Mouse (Mus musculus) T-helper 2 cell (primary cell): ENCODE results near the gene Gm20716.
"Not testable (repeated sequence)": the region's sequence is repeated elsewhere in the genome, so short reads cannot be mapped to it uniquely, and the experiment has no call there.

Experiments used
- in situ Hi-C: fragments of 300-600 bp; cut with MboI, MseI; formaldehyde crosslinking; loops from one replicate; pipeline ENCODE4 v1.15.1; 2025; ENCODE audit warnings: high pct_unique_total_duplicates

Gm20716 gene

DNA sequence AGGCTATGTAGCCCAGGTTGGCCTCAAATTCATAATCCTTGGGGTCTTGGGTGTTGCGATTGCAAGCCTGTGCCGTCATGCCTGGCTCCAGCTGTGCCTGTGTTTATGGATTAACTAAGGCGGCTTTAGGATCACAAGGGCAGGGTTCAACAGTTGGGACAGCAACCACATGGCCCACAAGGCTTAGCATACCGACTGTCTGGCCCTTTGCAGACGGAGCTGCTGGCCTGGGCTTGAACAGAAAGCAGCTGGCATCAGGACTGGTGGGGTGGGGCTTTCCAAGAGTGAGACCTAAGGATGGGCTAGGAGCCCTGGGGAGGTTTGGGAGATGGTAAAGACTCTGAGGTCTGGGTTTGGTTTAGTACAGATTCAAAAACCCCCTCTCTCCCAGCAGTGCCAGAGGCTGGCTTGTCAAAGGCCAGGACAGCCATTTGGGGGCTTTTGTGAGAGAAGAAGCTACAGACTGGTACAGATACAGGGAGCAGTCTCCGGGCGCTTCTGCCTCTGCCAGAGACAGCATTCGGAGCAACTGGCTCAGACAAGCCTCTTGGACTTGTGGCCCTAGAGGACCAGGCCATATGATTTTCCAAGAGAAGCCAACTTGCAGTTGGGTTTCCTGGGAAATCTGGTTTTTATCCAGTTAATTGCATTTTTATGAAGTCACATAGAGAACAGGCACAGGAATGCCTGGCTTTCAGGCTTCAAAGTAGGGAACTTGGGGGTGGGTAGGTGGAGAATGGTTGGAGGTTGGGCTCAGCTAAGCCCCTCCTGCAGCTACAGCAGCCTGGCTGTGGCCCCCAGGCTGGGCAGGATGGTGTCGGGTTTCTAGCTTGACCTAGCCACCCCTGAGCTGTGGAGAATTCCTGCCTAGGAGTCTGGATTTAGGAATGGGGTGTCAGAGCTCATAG is 61.0 kb downstream of the Gm20716 start:
- in situ Hi-C loops: no loop called here

DNA sequence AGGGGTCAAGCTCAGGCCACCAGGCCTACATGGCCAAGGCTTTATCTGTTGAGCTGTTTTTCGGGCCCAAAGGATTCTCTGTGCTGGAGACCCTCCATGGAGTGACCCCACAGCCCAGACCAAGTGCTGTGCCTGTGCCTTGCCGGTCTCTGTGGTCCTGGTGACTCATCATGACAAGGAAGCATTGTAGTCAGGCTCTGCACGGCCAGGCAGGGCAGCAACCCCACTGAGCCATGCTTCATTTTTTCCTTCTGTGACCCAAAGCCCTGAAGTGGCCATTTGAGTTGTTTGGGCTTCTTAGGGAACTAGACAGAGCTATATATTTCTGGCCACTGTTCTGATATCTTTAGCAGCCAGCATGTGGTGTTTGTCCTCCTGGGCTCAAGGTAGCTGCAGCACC is 62.4 kb downstream of the Gm20716 start:
- in situ Hi-C loops: no loop called here

DNA sequence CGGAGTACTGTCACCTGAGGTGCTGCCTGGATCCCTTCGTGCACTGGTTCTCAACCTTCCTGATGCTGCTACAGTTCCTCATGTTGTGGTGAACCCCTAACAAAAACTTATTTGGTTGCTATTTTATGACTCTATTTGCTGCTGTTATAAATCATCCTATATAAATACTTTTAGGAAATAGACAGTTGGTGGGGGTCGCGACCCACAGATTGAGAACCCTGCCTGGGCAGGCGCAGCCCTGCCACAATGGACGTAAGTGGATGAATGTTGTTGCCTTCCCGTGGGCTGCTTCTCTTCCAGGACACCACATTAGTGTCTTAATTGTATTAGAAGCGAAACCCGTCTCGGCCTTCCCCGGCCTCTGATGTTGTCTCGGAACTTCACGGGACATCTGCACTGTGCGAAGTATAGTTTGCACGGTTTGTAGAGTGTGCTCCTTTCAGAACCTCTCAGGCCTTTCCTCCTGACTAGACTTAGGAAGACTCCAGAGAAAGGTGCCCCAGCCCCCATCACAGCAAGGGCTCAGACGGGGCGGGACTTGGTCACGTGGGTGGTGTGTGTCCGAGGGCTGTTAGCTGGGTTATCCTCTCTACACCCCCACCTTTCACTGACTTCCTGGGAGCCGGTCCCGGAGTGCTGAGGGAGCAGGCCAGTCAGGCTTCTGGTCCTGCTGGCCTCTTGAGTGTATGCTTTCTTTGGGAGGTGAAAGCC is 63.3 kb downstream of the Gm20716 start:
- in situ Hi-C loops: no loop called here

DNA sequence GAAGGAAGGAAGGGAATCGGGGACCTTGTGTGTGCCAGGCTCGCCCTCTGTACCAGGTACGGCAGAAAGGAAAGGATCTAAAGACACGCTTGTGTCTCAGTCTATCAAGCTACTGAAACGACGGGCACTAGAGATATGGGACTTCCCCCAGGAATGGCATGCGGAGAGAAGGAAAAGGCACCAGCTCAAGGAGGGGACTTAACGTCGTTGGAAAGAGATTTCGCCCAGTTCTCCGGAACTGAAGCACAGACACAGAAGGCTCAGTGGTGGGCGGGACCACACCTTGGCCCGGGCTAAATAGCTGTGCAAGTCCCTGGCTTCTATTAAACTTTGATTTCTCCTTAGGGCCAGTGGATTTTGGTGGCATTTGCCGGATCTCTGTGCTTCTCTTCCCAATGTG is 68.2 kb downstream of the Gm20716 start:
- in situ Hi-C loops: no loop called here

DNA sequence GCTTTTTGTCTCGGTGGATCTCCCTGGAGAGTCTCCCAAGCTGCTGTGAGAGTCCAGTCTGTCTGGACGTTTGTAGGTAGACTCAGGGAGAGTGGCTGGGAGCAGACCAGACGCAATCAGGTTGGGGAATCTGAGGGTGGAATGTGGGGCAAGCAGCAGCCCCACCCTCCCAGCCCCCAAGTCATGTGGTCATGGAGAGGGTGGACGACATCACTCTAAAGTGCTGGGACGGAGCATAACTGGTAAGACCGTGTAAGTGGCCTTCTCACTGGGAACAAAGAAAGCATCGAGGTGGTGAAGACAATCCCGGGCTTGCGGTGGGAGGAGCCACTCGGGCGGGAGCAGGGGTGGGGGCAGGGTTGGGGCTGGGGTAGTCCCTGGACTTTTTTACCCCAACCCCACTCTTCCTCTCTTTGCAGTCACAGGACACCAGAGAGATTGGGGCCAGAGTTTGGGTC is 68.6 kb downstream of the Gm20716 start:
- in situ Hi-C loops: no loop called here

DNA sequence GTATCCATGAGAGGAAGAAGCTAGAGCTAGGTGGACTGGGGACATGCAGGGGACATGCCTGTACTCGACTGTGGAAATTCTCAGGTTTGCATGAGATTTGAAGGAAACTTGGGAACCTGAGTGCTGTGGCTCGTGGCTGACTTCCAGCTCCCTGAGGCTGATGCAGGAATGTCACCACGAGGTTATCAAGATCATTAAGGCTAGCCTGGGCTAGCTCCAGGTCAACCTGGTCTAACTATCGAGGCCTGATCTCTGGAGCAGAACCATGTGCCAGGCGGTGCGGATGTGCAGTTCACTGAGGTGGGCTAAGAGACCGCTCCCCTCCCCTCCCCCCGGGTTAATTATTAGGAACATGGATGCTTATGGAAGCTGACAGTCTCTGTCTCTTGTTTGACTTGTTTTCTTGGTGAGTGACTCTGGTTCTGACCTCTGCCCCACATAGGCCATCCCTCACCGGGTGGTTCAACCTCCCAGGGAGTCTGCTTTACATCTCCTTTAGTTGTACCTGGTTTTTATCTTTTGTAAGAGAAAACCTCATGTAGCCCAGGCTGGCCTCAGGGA is 69.7 kb downstream of the Gm20716 start:
- in situ Hi-C loops: no loop called here

DNA sequence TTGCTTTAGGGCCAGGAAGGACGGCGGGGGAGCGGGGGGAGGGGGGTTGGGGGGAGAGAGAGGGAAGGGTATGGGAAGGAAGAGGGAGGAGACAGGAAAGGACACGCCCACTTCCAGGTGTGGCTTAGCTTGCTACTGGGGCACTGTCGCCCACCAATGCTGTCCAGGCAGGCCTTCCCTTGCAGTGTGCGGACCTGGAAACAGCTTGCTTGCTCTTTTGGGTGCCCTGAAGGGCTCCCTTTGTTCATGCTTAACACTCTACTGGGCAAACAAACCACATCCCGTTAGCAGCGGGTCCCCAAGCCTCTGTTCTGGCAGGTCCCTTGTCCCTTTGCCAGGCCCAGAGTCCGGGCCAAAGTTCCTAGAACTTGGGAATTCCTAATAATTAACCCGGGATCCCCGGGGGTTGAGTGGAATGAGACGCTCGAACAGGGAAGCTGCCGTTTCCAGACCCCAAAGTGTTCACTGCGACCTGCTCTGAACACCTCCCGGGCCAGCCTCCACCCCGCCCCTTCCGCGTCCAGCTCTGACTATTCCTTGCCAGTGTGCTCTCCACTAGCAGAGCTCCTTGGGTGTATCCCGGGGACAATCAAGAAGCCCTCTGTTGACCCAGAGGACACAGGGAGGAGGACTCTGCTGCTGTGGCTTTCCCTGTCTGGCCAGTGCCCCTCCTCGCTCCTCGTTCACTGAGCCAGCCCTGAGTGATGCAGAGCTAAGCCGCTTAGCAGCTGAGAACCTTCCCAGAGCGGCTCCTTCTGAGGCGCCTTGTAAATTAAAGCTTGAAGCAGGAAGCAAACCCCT is 71.1 kb downstream of the Gm20716 start:
- in situ Hi-C loops: no loop called here

DNA sequence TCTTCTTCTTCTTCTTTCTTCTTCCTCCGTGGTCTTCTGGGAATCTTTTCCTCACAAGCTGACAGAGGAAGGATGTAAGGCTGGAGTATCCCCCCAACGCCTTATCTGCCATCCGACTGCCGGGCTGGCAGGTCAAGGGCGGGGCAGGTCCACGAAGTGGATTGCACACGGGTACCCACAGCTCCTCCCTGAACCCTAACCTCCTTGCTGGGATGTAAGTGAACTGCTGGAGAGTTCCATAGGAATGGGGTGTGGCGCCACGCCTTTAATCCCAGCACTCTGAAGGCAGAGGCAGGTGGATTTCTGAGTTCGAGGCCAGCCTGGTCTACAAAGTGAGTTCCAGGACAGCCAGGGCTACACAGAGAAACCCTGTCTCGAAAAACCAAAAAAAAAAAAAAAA is 72.2 kb downstream of the Gm20716 start:
- in situ Hi-C loops: not testable (repeated sequence)

DNA sequence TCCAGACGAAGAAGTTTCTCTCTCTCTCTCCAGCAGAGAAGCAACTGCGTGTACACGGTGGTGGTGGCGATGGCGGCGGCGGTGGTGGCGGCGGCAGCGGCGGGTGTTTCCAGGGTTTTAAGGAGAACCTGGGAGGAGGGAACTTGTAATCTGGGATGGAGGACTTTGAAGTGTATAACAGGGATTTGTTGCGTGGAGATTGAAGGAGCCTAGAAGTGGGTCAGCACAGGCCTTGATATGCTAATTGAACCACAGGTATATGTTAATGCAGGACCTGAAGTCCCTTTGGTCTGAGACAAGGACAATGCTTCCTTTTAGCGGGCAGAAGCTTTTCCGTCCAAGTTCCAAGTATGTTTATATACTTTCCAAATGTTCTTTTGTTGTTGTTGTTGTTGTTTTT is 73.8 kb downstream of the Gm20716 start:
- in situ Hi-C loops: no loop called here

DNA sequence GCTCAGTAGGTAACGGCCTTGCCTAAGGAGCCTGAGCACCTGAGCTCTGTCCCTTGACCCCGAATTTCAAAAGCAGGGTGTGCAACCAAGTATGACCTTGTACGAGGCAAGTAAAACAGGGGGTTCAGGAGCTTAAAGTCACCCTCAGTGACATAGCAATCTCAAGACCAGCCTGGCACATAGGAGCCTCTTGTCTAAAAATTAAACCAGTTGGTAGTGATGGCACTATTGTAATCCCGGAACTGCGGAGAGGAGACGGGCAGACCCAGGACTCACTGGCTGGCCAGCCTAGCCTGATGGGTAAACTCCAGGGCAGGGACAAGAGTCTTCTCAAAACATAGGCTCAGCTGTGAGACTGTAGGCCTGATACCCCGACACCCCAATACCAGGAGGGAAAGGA is 74.5 kb downstream of the Gm20716 start:
- in situ Hi-C loops: no loop called here

DNA sequence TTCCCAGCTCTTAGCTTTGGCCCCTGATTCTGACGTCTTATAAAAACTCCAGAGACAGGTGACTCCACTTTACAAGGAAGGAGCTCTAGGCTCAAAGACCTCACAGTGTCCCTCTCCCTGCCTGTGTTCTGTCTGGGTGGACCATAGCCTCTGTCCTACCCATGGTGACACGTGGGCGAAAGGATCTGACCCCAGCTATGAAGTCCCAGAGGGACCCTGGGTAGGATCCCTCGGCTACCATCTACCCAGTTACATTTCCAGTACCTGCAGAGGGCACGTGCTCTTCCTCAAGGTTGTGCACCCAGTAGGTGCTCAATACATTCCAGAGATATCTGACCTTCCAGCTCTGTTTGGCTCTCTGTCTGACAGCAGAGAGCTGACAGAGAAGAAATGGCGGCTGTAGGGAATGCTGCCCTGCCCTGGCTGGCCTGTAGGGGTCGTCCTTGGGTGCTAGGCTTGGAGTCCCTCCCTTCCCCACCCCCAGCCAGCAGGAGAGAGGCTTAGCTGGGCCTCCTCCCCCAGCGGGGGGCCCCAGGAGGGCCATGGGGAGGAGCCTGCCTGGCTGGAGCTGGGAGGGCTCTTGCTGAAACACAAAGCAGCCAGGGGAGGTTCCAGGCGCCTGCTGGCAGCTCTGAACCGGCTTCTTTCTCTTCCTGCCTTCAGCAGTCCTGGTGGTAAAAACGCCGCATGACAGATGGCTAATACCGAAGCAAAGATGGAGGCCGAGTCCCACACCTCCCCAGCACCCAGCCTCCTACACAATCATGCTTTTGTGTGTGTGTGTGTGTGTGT is 75.9 kb downstream of the Gm20716 start:
- in situ Hi-C loops: loop anchor here (5.0 kb wide), 1 partner anchor 53 kb away; the partner anchor contains the start of gene Adnp

DNA sequence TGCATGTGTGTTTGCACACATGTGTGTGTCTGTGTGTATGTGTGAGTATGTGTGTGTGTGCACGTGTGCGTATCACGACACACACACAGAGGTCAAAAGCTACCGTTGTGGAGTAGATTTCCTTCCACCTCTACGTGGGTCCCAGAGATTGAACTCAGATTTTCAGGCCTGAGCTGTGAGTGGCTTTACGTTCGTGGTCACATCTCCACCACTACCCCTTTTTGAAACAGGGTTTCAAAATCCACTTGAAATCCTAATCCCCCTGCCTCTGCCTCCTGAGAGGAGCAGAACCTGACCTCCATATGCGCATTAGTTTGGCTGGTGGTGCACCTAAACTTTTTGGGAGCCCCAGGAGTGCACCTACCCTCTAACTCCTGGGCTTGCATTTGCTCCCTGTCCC is 80.9 kb downstream of the Gm20716 start:
- in situ Hi-C loops: no loop called here

DNA sequence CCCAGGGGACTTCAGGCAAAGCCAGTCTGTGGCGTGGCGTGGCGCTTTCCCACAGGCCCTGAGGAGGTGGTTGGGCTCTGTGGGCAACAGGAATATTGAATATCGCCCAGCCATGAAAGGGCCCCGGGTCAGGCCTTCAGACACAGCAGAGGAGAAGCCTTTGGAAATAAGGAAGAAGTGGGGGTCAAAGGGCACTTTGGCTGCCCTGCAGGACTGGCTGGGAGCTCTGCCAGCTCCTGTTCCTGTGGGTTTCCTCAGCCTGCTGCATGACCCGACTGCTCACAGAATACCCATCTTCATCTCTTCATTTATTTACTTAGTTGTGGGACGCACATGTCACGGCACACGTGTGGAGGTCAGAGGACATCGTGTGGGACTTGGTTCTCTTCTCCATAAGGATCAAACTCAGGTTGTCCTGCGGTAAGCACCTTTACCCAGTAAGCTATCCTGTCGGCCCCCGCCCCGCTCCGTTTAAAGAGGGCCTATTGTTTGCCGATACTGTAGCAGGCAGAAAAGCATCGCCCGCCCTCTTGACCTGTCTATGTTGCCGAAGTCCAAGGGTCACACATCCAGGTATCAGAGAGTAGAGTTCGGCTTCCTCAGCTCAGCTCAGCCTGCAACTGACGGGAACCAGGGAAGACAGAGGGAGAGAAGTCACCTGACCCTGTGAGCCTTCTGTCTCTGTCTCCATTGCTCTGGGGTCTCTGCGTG is 82.3 kb downstream of the Gm20716 start:
- in situ Hi-C loops: no loop called here

DNA sequence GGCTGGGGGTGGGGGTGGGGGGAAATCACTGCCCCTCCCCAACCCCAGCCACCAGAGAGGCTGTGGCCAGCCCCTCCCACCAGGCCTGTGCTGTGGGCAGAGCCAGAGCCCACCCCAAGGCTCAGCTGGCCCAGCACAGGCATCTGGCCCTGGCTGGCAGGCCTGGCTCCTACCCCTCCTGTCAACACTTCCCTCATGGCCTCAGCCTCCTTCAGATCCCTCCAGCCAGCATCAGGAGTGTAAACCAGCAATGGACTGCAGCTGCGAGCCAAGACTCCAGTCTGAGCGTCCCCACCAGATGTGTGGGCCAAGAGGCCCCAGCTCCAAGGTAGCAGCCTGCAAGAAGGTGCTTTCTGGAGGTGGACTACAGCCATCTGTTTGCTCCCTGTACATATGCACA is 84.7 kb downstream of the Gm20716 start:
- in situ Hi-C loops: no loop called here

DNA sequence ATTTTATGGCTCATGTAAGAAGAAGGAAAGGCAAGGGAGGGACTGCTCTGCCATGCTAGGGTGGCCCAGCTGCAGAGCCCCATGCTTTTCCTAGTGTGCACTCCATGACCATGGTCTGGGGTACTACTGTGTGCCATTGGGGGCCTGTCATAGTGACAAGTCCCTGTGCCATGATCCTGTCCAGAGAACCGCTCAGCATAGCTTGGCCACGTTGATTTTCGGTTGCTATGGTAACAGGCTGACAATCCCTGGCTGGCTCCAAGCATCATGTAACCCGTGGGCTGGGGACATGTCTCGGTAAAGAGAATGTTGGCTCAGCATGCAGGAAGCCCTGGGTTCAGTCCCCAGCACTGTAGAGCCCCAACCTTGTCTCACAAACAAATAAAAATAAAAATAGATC is 86.4 kb downstream of the Gm20716 start:
- in situ Hi-C loops: no loop called here

DNA sequence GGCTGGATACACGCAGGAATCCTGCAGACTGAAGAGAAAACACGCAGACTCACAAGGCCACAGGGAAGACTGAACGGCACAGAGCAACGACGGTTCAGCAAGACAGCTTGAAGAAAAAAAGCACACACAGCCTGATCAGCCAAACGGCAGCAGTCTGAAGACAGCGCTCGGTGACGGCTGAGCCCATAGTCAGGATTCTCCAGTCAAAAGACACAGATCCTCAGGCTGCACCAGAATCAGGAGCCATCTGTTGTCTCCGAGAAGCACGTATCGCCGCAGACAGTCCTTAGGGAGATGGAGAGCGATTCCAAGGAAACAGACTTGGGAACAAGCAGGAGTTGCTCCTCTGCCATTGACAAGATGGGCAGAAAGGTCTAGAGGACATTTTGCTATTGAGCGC is 93.0 kb downstream of the Gm20716 start:
- in situ Hi-C loops: no loop called here
